In genomic region chr4:156200623-156201475, GRCm38 (mm10) we compare ENCODE assay signal across 9 mouse cellular contexts. TPM values are rescaled to one million over a fixed set of nuclear protein-coding genes. Genes with fewer than 3 reads are reported as not detected.
DNase-seq lines count a peak whose midpoint lies in the region; ATAC-seq and TF ChIP-seq lines count a peak whose summit lies in the region.
"Had no signal": no experiment of that assay in that cellular context is flagged by ENCODE, and none has a peak within 500 bp of the region (broad histone marks: within the 10 kb centered on the region; RNA-seq: fewer than 3 reads in every experiment).

Isg15 (minus strand) TSS chr4:156200818.

- no peak within 1 kb of the TSS for H3K9ac ChIP-seq in heart, postnatal 0 days (replicated peaks; ENCODE audit: low read depth, low read length)

- TF ChIP-seq CTCF in heart, postnatal 0 days (IDR thresholded peaks at IDR 0.05; ENCODE audit: low read depth), result no peak

- ATAC-seq in heart, postnatal 0 days (ENCODE audit: insufficient read depth, low read depth), result no peak
- peak; percentile 12; the same call in 1 of the 2 replicates for ATAC-seq in megakaryocyte progenitor cell, adult 5-6 weeks (replicated peaks; ENCODE audit: poor library complexity)

- peak; percentile 35 to 36 for DNase-seq in kidney, postnatal 25 days
- DNase-seq in kidney, adult 8-10 months, result no peak
- DNase-seq in MN1 (ENCODE audit: low spot score), result peak; percentile 76
- no peak for DNase-seq in heart, postnatal 0 days (ENCODE audit: low spot score)
- DNase-seq in left cerebral cortex, adult 18-20 months (ENCODE audit: low spot score in 2 of 2), result no peak
- no peak for DNase-seq in frontal cortex, postnatal 36 days (ENCODE audit: low spot score in 2 of 2)
- DNase-seq in retina, embryonic 14.5 days (ENCODE audit: low spot score), result no peak

- no peak for TF ChIP-seq EP300 in heart, postnatal 0 days (IDR thresholded peaks at IDR 0.05; ENCODE audit: low read depth)

- WGBS in heart, postnatal 0 days, result 54% methylated on average over 10 of the region's 10 CpGs

- no peaks in the 10 kb centered on the region for H3K27me3 ChIP-seq in heart, postnatal 0 days (ENCODE audit: control insufficient read depth, insufficient read depth, low read length)

- no peaks in the 10 kb centered on the region for H3K9me3 ChIP-seq in heart, postnatal 0 days (replicated peaks; ENCODE audit: control insufficient read depth, low read length)
- H3K9me3 ChIP-seq: hindbrain, embryonic 10.5 days had no signal

- H3K4me3 ChIP-seq in heart, postnatal 0 days (ENCODE audit: low read depth, low read length), result peak within 1 kb of the TSS; percentile 22

- H3K4me1 ChIP-seq in heart, postnatal 0 days (ENCODE audit: control insufficient read depth, insufficient read depth), result peaks cover 23% of the 10 kb centered on the region

- H3K4me2 ChIP-seq in heart, postnatal 0 days (ENCODE audit: low read depth, low read length), result peak within 1 kb of the TSS; percentile 52

- H3K36me3 ChIP-seq in heart, postnatal 0 days (replicated peaks; ENCODE audit: control insufficient read depth, insufficient read depth, low read length), result no peaks in the 10 kb centered on the region

- peak within 1 kb of the TSS; percentile 53 for H3K27ac ChIP-seq in heart, postnatal 0 days (ENCODE audit: low read depth)
- H3K27ac ChIP-seq: hindbrain, embryonic 10.5 days had no signal

RNA-seq across cellular contexts. Expression of gene Isg15, which starts in this region (rescaled TPM):
- 7.5 and 19.9 TPM in 2 replicates for total RNA-seq in heart, postnatal 0 days (2014; rRNA removed; ENCODE audit: low replicate concordance)
- polyA plus RNA-seq in heart, postnatal 0 days (2015; fragmentation: Nextera tagmentation; extraction: Ambion mirVana), result 4.5 and 7.0 TPM in 2 replicates
- 1.2 and 2.1 TPM in 2 replicates for total RNA-seq in megakaryocyte progenitor cell, adult 5-6 weeks (2015)
- 0.79 TPM in 1 of 2 replicates, not detected in the other for total RNA-seq in megakaryocyte progenitor cell, adult 5-6 weeks (2017)
- 1 to 10 TPM in 1 of 2 experiments, under 1 TPM in 1; 0.63 to 1.4 TPM for total RNA-seq in left cerebral cortex, adult 18-20 months (2021)

Comparison
In these comparisons a context has a peak if more than half of its experiments do, and no peak if none do; other contexts are left out.
1. DNase-seq: peak in kidney, postnatal 25 days (2 of 2) and MN1 (single experiment); none in kidney, adult 8-10 months (0 of 2), heart, postnatal 0 days (single experiment), left cerebral cortex, adult 18-20 months (0 of 2), frontal cortex, postnatal 36 days (0 of 2) and retina, embryonic 14.5 days (single experiment).